Mouse (Mus musculus) stomach, embryonic 16.5 days (tissue): ENCODE results near the gene Chn2. TPM values are rescaled to one million over a fixed set of nuclear protein-coding genes. Genes with fewer than 3 reads are reported as not detected.
A peak's percentile ranks its signal among the peaks of the same experiment; 100 is the strongest.

Experiments used
- ATAC-seq: fragments of 200-750 bp; cut with Nextera tagmentation; 2 replicates; pipeline ENCODE4 v1.8.0; 2017; ENCODE audit warnings: moderate number of reproducible peaks, moderate TSS enrichment; ENCODE audit not compliant: insufficient read depth, low FRiP score
- H3K27ac ChIP-seq: fragments of 300-500 bp; sonication (generic); 2 replicates; pipeline ENCODE4 v1.5.1; 2014; ENCODE audit warnings: low read length
- H3K27me3 ChIP-seq: fragments of 300-500 bp; sonication (generic); 2 replicates; pipeline ENCODE4 v1.6.1; 2014; ENCODE audit warnings: low read length, control low read depth, mixed read lengths; ENCODE audit not compliant: control insufficient read depth, insufficient read depth
- H3K36me3 ChIP-seq: fragments of 300-500 bp; sonication (generic); 2 replicates; pipeline ENCODE4 v1.6.1; 2014; ENCODE audit warnings: low read length; ENCODE audit not compliant: control insufficient read depth, insufficient read depth
- H3K4me1 ChIP-seq: fragments of 300-500 bp; sonication (generic); 2 replicates; pipeline ENCODE4 v1.6.1; 2014; ENCODE audit warnings: low read length, control low read depth, mixed read lengths; ENCODE audit not compliant: control insufficient read depth, insufficient read depth
- H3K4me2 ChIP-seq: fragments of 300-500 bp; sonication (generic); 2 replicates; pipeline ENCODE4 v1.6.1; 2014; ENCODE audit warnings: low read depth, low read length, mixed read lengths
- H3K4me3 ChIP-seq: fragments of 300-500 bp; sonication (generic); replicated peaks from 2 replicates; pipeline ENCODE4 v1.5.1; 2014; ENCODE audit warnings: mild to moderate bottlenecking, low read length
- H3K9ac ChIP-seq: fragments of 300-500 bp; sonication (generic); 2 replicates; pipeline ENCODE4 v1.6.1; 2014; ENCODE audit warnings: low read length
- H3K9me3 ChIP-seq: fragments of 300-500 bp; sonication (generic); replicated peaks from 2 replicates; pipeline ENCODE4 v1.6.1; 2016; ENCODE audit warnings: low read length, control low read depth; ENCODE audit not compliant: control insufficient read depth
- WGBS: fragments of 180-500 bp; shearing (Covaris S2); extraction: QIAGEN DNeasy Blood & Tissue Kit; methylation state at CpG from one replicate; pipeline ENCODE4 v1.1.7; 2014; 5-methylcytosine and 5-hydroxymethylcytosine counted together
- polyA plus RNA-seq: library from polyadenylated mRNA; unstranded; fragments of >200 nt; fragmentation: Nextera tagmentation; extraction: Ambion mirVana; gene quantifications from 2 replicates; pipeline ENCODE4 v1.2.1, GENCODE M21; 2015

The Chn2 gene
- polyA plus RNA-seq = 16.2 and 17.8 TPM in 2 replicates

- peak; percentile 83 for ATAC-seq
- Histone ChIP-seq H3K9me3 (no peaks in the 10 kb centered on the region), H3K36me3 (no peaks in the 10 kb centered on the region), H3K4me2 (peak within 1 kb of the TSS; percentile 77), H3K27ac (peak within 1 kb of the TSS; percentile 54), H3K4me3 (peak within 1 kb of the TSS; percentile 64), H3K9ac (peak within 1 kb of the TSS; percentile 76), H3K27me3 (no peaks in the 10 kb centered on the region; the same call in 1 of the 2 replicates), H3K4me1 (peaks cover 11% of the 10 kb centered on the region; the same call in 1 of the 2 replicates)
- under 1% methylated on average over 42 of the region's 43 CpGs for WGBS
Observed at GRCm38 (mm10) chr6:54039357-54039804, at the start of gene Chn2. Gene Chn2 (plus strand): TSS chr6:54039554.

- no peak for ATAC-seq
- WGBS = 56% methylated on average over 3 of the region's 3 CpGs
- no peak overlapping the region for H3K4me2 ChIP-seq
- no peaks in the 10 kb centered on the region for H3K36me3 ChIP-seq
- no peak overlapping the region for H3K4me3 ChIP-seq
- H3K9ac ChIP-seq = no peak overlapping the region
- H3K4me1 ChIP-seq = no peaks in the 10 kb centered on the region
- H3K27me3 ChIP-seq = no peaks in the 10 kb centered on the region
- no peaks in the 10 kb centered on the region for H3K9me3 ChIP-seq
- no peak overlapping the region for H3K27ac ChIP-seq
Observed at GRCm38 (mm10) chr6:53992386-53992785, 47.0 kb upstream of the Chn2 start.

GRCm38 (mm10) chr6:53995519-53995918 lies 43.8 kb upstream of the Chn2 start:
- Histone ChIP-seq H3K4me2 (no peak overlapping the region), H3K36me3 (no peaks in the 10 kb centered on the region), H3K27ac (no peak overlapping the region), H3K4me3 (no peak overlapping the region), H3K9me3 (no peaks in the 10 kb centered on the region), H3K4me1 (no peaks in the 10 kb centered on the region), H3K9ac (no peak overlapping the region), H3K27me3 (no peaks in the 10 kb centered on the region)
- no peak for ATAC-seq
- WGBS = 46% methylated on average over 4 of the region's 4 CpGs

- no peaks in the 10 kb centered on the region for H3K9me3 ChIP-seq
- H3K4me2 ChIP-seq = no peak overlapping the region
- no peak overlapping the region for H3K9ac ChIP-seq
- no peak overlapping the region for H3K4me3 ChIP-seq
- no peaks in the 10 kb centered on the region for H3K27me3 ChIP-seq
- H3K4me1 ChIP-seq = no peaks in the 10 kb centered on the region
- 88% methylated on average over 3 of the region's 3 CpGs for WGBS
- no peak overlapping the region for H3K27ac ChIP-seq
- no peaks in the 10 kb centered on the region for H3K36me3 ChIP-seq
- no peak for ATAC-seq
Observed at GRCm38 (mm10) chr6:53996226-53996955, 43.0 kb upstream of the Chn2 start.

GRCm38 (mm10) chr6:54005302-54005701 lies 34.1 kb upstream of the Chn2 start:
- no peaks in the 10 kb centered on the region for H3K36me3 ChIP-seq
- no peak overlapping the region for H3K4me3 ChIP-seq
- no peaks in the 10 kb centered on the region for H3K9me3 ChIP-seq
- WGBS = 72% methylated on average over 4 of the region's 4 CpGs
- no peak for ATAC-seq
- H3K27me3 ChIP-seq = no peaks in the 10 kb centered on the region
- H3K4me2 ChIP-seq = no peak overlapping the region
- H3K4me1 ChIP-seq = no peaks in the 10 kb centered on the region
- no peak overlapping the region for H3K9ac ChIP-seq
- no peak overlapping the region for H3K27ac ChIP-seq

GRCm38 (mm10) chr6:54008448-54009120 lies 30.8 kb upstream of the Chn2 start:
- Histone ChIP-seq H3K27me3 (no peaks in the 10 kb centered on the region), H3K36me3 (no peaks in the 10 kb centered on the region), H3K9ac (no peak overlapping the region), H3K4me2 (no peak overlapping the region), H3K9me3 (no peaks in the 10 kb centered on the region), H3K4me1 (no peaks in the 10 kb centered on the region), H3K4me3 (no peak overlapping the region), H3K27ac (no peak overlapping the region)
- no peak for ATAC-seq
- WGBS = 74% methylated on average over 16 of the region's 16 CpGs

- H3K36me3 ChIP-seq = no peaks in the 10 kb centered on the region
- H3K9ac ChIP-seq = no peak overlapping the region
- no peak for ATAC-seq
- H3K27me3 ChIP-seq = no peaks in the 10 kb centered on the region
- 65% methylated on average over 4 of the region's 4 CpGs for WGBS
- H3K4me3 ChIP-seq = no peak overlapping the region
- no peak overlapping the region for H3K4me2 ChIP-seq
- H3K27ac ChIP-seq = no peak overlapping the region
- H3K9me3 ChIP-seq = no peaks in the 10 kb centered on the region
- no peaks in the 10 kb centered on the region for H3K4me1 ChIP-seq
Observed at GRCm38 (mm10) chr6:54009293-54009692, 30.1 kb upstream of the Chn2 start.

GRCm38 (mm10) chr6:54010362-54010761 lies 29.0 kb upstream of the Chn2 start:
- no peaks in the 10 kb centered on the region for H3K9me3 ChIP-seq
- no peak overlapping the region for H3K27ac ChIP-seq
- no peaks in the 10 kb centered on the region for H3K27me3 ChIP-seq
- H3K36me3 ChIP-seq = no peaks in the 10 kb centered on the region
- H3K4me2 ChIP-seq = no peak overlapping the region
- H3K9ac ChIP-seq = no peak overlapping the region
- ATAC-seq = no peak
- H3K4me3 ChIP-seq = no peak overlapping the region
- H3K4me1 ChIP-seq = no peaks in the 10 kb centered on the region
- 76% methylated on average over 9 of the region's 9 CpGs for WGBS

- 79% methylated on average over 1 of the region's 1 CpGs for WGBS
- ATAC-seq = no peak
- no peaks in the 10 kb centered on the region for H3K36me3 ChIP-seq
Observed at GRCm38 (mm10) chr6:54012163-54012562, 27.2 kb upstream of the Chn2 start.

More at GRCm38 (mm10) chr6:54012163-54012562, 27.2 kb upstream of the Chn2 start:
- Histone ChIP-seq H3K27ac (no peak overlapping the region), H3K27me3 (no peaks in the 10 kb centered on the region), H3K4me2 (no peak overlapping the region), H3K4me1 (no peaks in the 10 kb centered on the region), H3K4me3 (no peak overlapping the region), H3K9ac (no peak overlapping the region), H3K9me3 (no peaks in the 10 kb centered on the region)
